Mouse (Mus musculus) testis, adult 2 months (tissue): ENCODE measurements around the gene Pik3r2.

Experiments used
- CTCF ChIP-seq: fragments of 200-500 bp; IDR thresholded peaks from 2 replicates; pipeline ENCODE4 v1.5.1; 2012; ENCODE audit warnings: low read depth, mild to moderate bottlenecking, inconsistent platforms, low read length, moderate library complexity; ENCODE audit not compliant: control insufficient read depth, insufficient read depth, insufficient replicate concordance
- POLR2A ChIP-seq: fragments of 200-500 bp; IDR thresholded peaks from 2 replicates; pipeline ENCODE4 v1.6.1; 2012; ENCODE audit warnings: low read depth, mild to moderate bottlenecking, inconsistent platforms, low read length, moderate library complexity; ENCODE audit not compliant: control insufficient read depth

- TF ChIP-seq CTCF = no peak
- TF ChIP-seq POLR2A = 0 out of 2 replicates have a peak, but pooled peaks have one; percentile 33
Measured at GRCm38 (mm10) chr8:70754043-70754870, 22.3 kb downstream of the Pik3r2 start, which contains the start of gene Rab3a.
